Mouse (Mus musculus) spleen, postnatal 10 days (tissue): ENCODE data around the gene Olfr458.
"Not testable (repeated sequence)": the region's sequence is repeated elsewhere in the genome, so short reads cannot be mapped to it uniquely, and the experiment has no call there.

Experiments
- DNase-seq, 2 experiments: peaks; one replicate each; pipeline ENCODE4 v3.0.0; 2021 to 2022; ENCODE audit warnings: low spot score in 2 of 2

The Olfr458 gene

GRCm38 (mm10) chr6:42465096-42465495 is at the start of gene Olfr458:
Gene Olfr458, minus strand, starts transcription at chr6:42465196.
- DNase-seq, result no peak

- DNase-seq, result no peak
Measured at GRCm38 (mm10) chr6:42513461-42513860, 48.5 kb upstream of the Olfr458 start.

GRCm38 (mm10) chr6:42509311-42509710 is 44.3 kb upstream of the Olfr458 start:
- no peak for DNase-seq

- DNase-seq, result peak in 1 of 2 experiments; percentile 12
Measured at GRCm38 (mm10) chr6:42503478-42503877, 38.5 kb upstream of the Olfr458 start.

- no peak for DNase-seq
Measured at GRCm38 (mm10) chr6:42489731-42490130, 24.7 kb upstream of the Olfr458 start.

- DNase-seq, result no peak
Measured at GRCm38 (mm10) chr6:42487114-42487513, 22.1 kb upstream of the Olfr458 start, which contains the start of gene Olfr456. Gene Olfr456, minus strand, starts transcription at chr6:42487214.

- DNase-seq, result no peak
Measured at GRCm38 (mm10) chr6:42484633-42485032, 19.6 kb upstream of the Olfr458 start.

GRCm38 (mm10) chr6:42476235-42476634 is 11.2 kb upstream of the Olfr458 start, which contains the start of gene Olfr457:
Gene Olfr457, minus strand, starts transcription at chr6:42476335.
- DNase-seq, result no peak

GRCm38 (mm10) chr6:42471298-42471697 is 6.3 kb upstream of the Olfr458 start:
- not testable (repeated sequence) for DNase-seq

GRCm38 (mm10) chr6:42470542-42470941 is 5.5 kb upstream of the Olfr458 start:
- DNase-seq, result no peak

GRCm38 (mm10) chr6:42447381-42447780 is 17.6 kb downstream of the Olfr458 start:
- no peak for DNase-seq

GRCm38 (mm10) chr6:42444491-42444890 is 20.5 kb downstream of the Olfr458 start:
- DNase-seq, result no peak

- no peak for DNase-seq
Measured at GRCm38 (mm10) chr6:42441395-42441794, 23.6 kb downstream of the Olfr458 start.

GRCm38 (mm10) chr6:42435490-42435889 is 29.5 kb downstream of the Olfr458 start:
- DNase-seq, result no peak

- DNase-seq, result no peak
Measured at GRCm38 (mm10) chr6:42434446-42434845, 30.6 kb downstream of the Olfr458 start, which contains the start of gene Tas2r126. Gene Tas2r126, plus strand, starts transcription at chr6:42434535.

- no peak for DNase-seq
Measured at GRCm38 (mm10) chr6:42433554-42433953, 31.4 kb downstream of the Olfr458 start.

- DNase-seq, result no peak
Measured at GRCm38 (mm10) chr6:42426337-42426736, 38.7 kb downstream of the Olfr458 start.

GRCm38 (mm10) chr6:42424472-42424871 is 40.5 kb downstream of the Olfr458 start:
- DNase-seq, result no peak

GRCm38 (mm10) chr6:42421439-42421838 is 43.6 kb downstream of the Olfr458 start:
- DNase-seq, result no peak

GRCm38 (mm10) chr6:42419443-42419842 is 45.6 kb downstream of the Olfr458 start:
- no peak for DNase-seq
